Mouse (Mus musculus): ENCODE measurements around the gene Eras. TPM values are rescaled to one million over a fixed set of nuclear protein-coding genes. Genes with fewer than 3 reads are reported as not detected.

The Eras gene
- total RNA-seq (2014; rRNA removed) (not detected in 2 replicates), polyA plus RNA-seq (2015; fragmentation: Nextera tagmentation; extraction: Ambion mirVana) (not detected in 2 replicates)

DNA sequence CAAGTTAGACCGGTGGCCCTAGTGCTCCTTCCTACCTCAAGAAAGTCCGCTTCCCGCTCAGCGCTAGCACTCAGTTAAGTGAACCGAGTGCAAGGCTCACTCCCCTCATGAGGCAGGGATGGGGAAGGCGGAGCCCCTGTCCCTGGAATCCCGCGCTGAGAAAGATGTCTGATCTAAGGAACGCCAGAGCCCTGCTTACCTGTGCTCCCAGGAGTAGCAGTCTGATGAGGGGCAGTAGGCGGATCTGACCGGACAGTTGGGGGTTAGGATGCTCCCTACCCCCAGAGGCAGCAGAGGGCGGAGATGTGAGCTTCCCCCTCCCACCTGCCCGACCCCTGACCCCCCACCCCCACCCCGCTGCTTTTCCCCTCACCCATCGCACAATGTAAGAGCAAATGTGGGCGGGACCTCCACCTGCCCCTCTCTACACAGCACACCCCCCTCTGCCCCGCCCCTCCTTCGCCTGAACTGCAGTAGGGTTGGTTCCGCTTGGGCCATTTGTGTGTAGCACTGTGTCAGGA, at the start of gene Eras:
Gene Eras (minus strand): TSS at position 338 of the 521 bp plus-strand sequence.
- H3K4me1 ChIP-seq (ENCODE audit: insufficient read depth) = no peaks in the 10 kb centered on the region
- H3K9me3 ChIP-seq (ENCODE audit: low read length) = no peaks in the 10 kb centered on the region
- H3K9ac ChIP-seq = no peak within 1 kb of the TSS
- DNase-seq (no peak), ATAC-seq (no peak)
- H3K36me3 ChIP-seq (ENCODE audit: insufficient read depth) = peaks cover 13% of the 10 kb centered on the region
- H3K27ac ChIP-seq (ENCODE audit: low read depth, low read length) = no peak within 1 kb of the TSS
- WGBS = 25% methylated on average over 19 of the region's 19 CpGs
- TF ChIP-seq CTCF (IDR thresholded peaks at IDR 0.05; ENCODE audit: low read depth) = no peak
- no peak within 1 kb of the TSS for H3K4me2 ChIP-seq (ENCODE audit: low read depth)
- no peak within 1 kb of the TSS for H3K4me3 ChIP-seq (ENCODE audit: low read depth, low read length)
- no peaks in the 10 kb centered on the region; the same call in 1 of the 2 replicates for H3K27me3 ChIP-seq (ENCODE audit: insufficient read depth, low read length)

DNA sequence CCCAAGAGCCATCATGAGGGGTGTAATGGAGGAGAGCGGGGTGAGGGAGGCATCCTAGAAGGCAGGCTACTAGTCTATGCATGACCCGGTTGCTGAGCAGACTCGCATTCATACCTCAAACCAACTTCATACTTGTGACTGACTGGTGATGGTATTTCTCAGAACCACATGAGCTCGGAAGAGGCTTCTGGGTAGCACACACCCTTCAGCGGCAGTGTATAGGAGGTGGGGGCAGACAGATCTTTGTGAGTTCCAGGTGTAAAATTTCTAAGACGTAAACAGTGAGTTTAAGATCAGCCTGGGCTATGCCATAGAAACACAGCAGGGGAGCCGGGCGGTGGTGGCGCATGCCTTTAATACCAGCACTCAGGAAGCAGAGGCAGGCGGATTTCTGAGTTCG, 49.5 kb upstream of the Eras start, which contains the start of gene Gata1:
Gene Gata1 (minus strand): TSS at position 180 of the 400 bp plus-strand sequence.
- DNase-seq = no peak
- H3K9me3 ChIP-seq (ENCODE audit: low read length) = no peaks in the 10 kb centered on the region
- no peaks in the 10 kb centered on the region for H3K27me3 ChIP-seq (ENCODE audit: insufficient read depth, low read length)
- no peak within 1 kb of the TSS for H3K4me3 ChIP-seq (ENCODE audit: low read depth, low read length)
- no peak within 1 kb of the TSS for H3K27ac ChIP-seq (ENCODE audit: low read depth, low read length)
- WGBS = 95% methylated on average over 11 of the region's 11 CpGs
- ATAC-seq = no peak
- H3K9ac ChIP-seq = no peak within 1 kb of the TSS
- TF ChIP-seq CTCF (IDR thresholded peaks at IDR 0.05; ENCODE audit: low read depth) = no peak
- no peaks in the 10 kb centered on the region for H3K36me3 ChIP-seq (ENCODE audit: insufficient read depth)
- no peak within 1 kb of the TSS for H3K4me2 ChIP-seq (ENCODE audit: low read depth)
- no peaks in the 10 kb centered on the region for H3K4me1 ChIP-seq (ENCODE audit: insufficient read depth)

- Histone ChIP-seq H3K9ac (no peak overlapping the region), H3K9me3 (ENCODE audit: low read length) (no peaks in the 10 kb centered on the region), H3K27me3 (ENCODE audit: insufficient read depth, low read length) (no peaks in the 10 kb centered on the region), H3K4me1 (ENCODE audit: insufficient read depth) (no peaks in the 10 kb centered on the region), H3K27ac (ENCODE audit: low read depth, low read length) (no peak overlapping the region), H3K4me2 (ENCODE audit: low read depth) (no peak overlapping the region), H3K4me3 (ENCODE audit: low read depth, low read length) (no peak overlapping the region), H3K36me3 (ENCODE audit: insufficient read depth) (no peaks in the 10 kb centered on the region)
- ATAC-seq = no peak
- WGBS = 78% methylated on average over 4 of the region's 4 CpGs
- no peak for DNase-seq
- TF ChIP-seq CTCF (IDR thresholded peaks at IDR 0.05; ENCODE audit: low read depth) = no peak
These were observed 42.9 kb upstream of the Eras start for GRCm38 (mm10) chrX:7971292-7971691.

DNA sequence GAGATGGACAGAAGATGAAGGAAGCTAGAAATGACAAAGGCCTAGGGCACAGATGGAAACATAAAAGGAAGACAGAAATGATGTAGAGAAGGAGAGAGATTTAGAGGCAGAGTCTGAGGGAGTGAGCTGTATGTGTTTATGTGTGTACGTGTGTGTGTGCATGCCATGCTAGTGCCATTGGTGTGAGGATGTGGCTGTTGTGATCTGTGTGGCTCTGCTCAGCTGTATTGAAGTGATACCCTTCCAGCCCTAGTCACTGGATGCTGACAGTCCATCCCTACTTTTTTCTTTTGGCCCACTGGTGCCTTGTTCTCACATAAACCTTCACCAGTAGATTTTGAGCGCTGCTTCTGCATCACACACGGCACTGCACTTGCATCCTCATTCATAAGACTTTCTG, 40.5 kb upstream of the Eras start:
- H3K27ac ChIP-seq (ENCODE audit: low read depth, low read length) = no peak overlapping the region
- 94% methylated on average over 3 of the region's 3 CpGs for WGBS
- ATAC-seq = no peak
- H3K4me1 ChIP-seq (ENCODE audit: insufficient read depth) = no peaks in the 10 kb centered on the region
- TF ChIP-seq CTCF (IDR thresholded peaks at IDR 0.05; ENCODE audit: low read depth) = no peak
- no peak overlapping the region for H3K4me2 ChIP-seq (ENCODE audit: low read depth)
- H3K9me3 ChIP-seq (ENCODE audit: low read length) = no peaks in the 10 kb centered on the region
- H3K27me3 ChIP-seq (ENCODE audit: insufficient read depth, low read length) = no peaks in the 10 kb centered on the region
- no peak for DNase-seq
- H3K36me3 ChIP-seq (ENCODE audit: insufficient read depth) = no peaks in the 10 kb centered on the region
- H3K9ac ChIP-seq = no peak overlapping the region
- no peak overlapping the region for H3K4me3 ChIP-seq (ENCODE audit: low read depth, low read length)

DNA sequence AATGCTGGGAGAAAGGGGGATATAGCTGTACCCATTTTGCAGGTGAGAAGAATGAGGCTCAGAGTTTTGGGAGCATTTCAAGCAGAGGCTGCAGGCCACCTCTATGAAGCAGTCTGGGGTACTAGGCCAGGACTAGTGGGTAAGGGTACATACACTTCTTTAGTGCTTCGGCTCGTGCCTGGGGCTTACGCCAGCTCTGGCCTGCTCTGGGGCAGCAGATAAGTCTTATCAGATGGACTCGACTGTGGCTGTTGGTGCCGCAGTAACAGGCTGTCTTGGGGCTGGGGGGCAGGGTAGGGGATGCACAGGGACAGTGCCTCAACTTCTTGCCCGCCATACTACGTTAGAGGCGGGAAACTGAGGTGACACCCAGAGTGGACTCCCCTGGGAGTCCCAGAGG, 39.8 kb upstream of the Eras start:
- WGBS = 92% methylated on average over 8 of the region's 8 CpGs
- Histone ChIP-seq H3K27me3 (ENCODE audit: insufficient read depth, low read length) (no peaks in the 10 kb centered on the region), H3K4me3 (ENCODE audit: low read depth, low read length) (no peak overlapping the region), H3K4me2 (ENCODE audit: low read depth) (no peak overlapping the region), H3K36me3 (ENCODE audit: insufficient read depth) (no peaks in the 10 kb centered on the region), H3K4me1 (ENCODE audit: insufficient read depth) (no peaks in the 10 kb centered on the region), H3K9ac (no peak overlapping the region), H3K9me3 (ENCODE audit: low read length) (no peaks in the 10 kb centered on the region), H3K27ac (ENCODE audit: low read depth, low read length) (no peak overlapping the region)
- no peak for DNase-seq
- no peak for ATAC-seq
- TF ChIP-seq CTCF (IDR thresholded peaks at IDR 0.05; ENCODE audit: low read depth) = no peak

DNA sequence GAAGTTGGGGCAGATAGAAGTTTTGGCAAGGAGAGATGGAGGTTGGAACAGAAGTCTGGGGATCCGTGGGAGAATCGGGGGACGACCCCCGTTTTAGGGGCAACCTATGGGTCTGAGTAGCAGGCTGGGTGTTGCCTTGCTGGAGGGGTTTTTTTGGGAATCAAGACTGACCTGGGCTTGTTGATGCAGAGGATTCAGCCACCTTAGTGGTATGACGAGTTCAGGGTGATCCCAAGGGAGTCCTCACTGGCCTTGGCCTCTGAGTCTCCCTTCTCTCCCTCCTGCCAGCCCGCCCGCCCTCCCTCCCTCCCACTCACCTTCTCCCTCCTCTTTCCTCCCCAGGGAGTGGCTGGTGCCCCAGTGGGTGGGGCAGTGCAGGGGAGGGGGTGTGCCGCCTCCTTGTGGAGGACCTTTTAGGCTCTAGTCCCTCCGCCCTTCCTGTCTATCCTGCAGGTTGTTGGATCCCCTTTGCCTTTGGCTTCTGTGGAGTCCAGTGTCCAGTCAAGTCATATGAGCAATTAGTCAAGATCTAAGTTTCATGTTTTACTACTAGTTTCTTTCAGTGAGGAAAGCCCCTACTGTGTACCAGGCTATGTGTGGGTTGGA, 39.3 kb upstream of the Eras start:
- Histone ChIP-seq H3K4me3 (ENCODE audit: low read depth, low read length) (no peak overlapping the region), H3K9ac (no peak overlapping the region), H3K4me2 (ENCODE audit: low read depth) (no peak overlapping the region), H3K4me1 (ENCODE audit: insufficient read depth) (no peaks in the 10 kb centered on the region), H3K27ac (ENCODE audit: low read depth, low read length) (no peak overlapping the region), H3K27me3 (ENCODE audit: insufficient read depth, low read length) (no peaks in the 10 kb centered on the region), H3K9me3 (ENCODE audit: low read length) (no peaks in the 10 kb centered on the region), H3K36me3 (ENCODE audit: insufficient read depth) (no peaks in the 10 kb centered on the region)
- TF ChIP-seq CTCF (IDR thresholded peaks at IDR 0.05; ENCODE audit: low read depth) = no peak
- DNase-seq = no peak
- 94% methylated on average over 6 of the region's 9 CpGs for WGBS
- no peak for ATAC-seq

- no peak for DNase-seq
- Histone ChIP-seq H3K9ac (no peak overlapping the region), H3K4me1 (ENCODE audit: insufficient read depth) (no peaks in the 10 kb centered on the region), H3K9me3 (ENCODE audit: low read length) (no peaks in the 10 kb centered on the region), H3K36me3 (ENCODE audit: insufficient read depth) (no peaks in the 10 kb centered on the region), H3K4me3 (ENCODE audit: low read depth, low read length) (no peak overlapping the region), H3K27ac (ENCODE audit: low read depth, low read length) (no peak overlapping the region), H3K4me2 (ENCODE audit: low read depth) (no peak overlapping the region), H3K27me3 (ENCODE audit: insufficient read depth, low read length) (no peaks in the 10 kb centered on the region)
- no peak for TF ChIP-seq CTCF (IDR thresholded peaks at IDR 0.05; ENCODE audit: low read depth)
- no peak for ATAC-seq
- 85% methylated on average over 4 of the region's 4 CpGs for WGBS
These were observed 37.8 kb upstream of the Eras start for GRCm38 (mm10) chrX:7966161-7966560.

All from forebrain, postnatal 0 days (tissue).